Mouse (Mus musculus) heart, postnatal 0 days (tissue): ENCODE results near the gene Polr2g.
A peak's percentile ranks its signal among the peaks of the same experiment; 100 is the strongest.

Experiments
- CTCF ChIP-seq: IDR thresholded peaks from 2 replicates; pipeline ENCODE4 v1.5.1; 2016; ENCODE audit warnings: antibody characterized with exemption, control low read depth, low read depth
- EP300 ChIP-seq: IDR thresholded peaks from 2 replicates; pipeline ENCODE4 v1.6.1; 2016; ENCODE audit warnings: antibody characterized with exemption, low read depth

GRCm38 (mm10) chr19:8815812-8816211, 17.4 kb upstream of the Polr2g start:
- peak; percentile 31 for TF ChIP-seq CTCF
- TF ChIP-seq EP300 = no peak
